Mouse (Mus musculus) lung, postnatal 0 days (tissue): ENCODE measurements around the gene Gm21981. TPM values are rescaled to one million over a fixed set of nuclear protein-coding genes. Genes with fewer than 3 reads are reported as not detected.

ENCODE experiments used
- ATAC-seq: fragments of 200-750 bp; cut with Nextera tagmentation; 2 replicates; pipeline ENCODE4 v1.8.0; 2017; ENCODE audit warnings: moderate library complexity
- DNase-seq: peaks from one replicate; pipeline ENCODE4 v3.0.0-alpha.2; 2016; ENCODE audit warnings: low spot score
- H3K27ac ChIP-seq: fragments of 300-500 bp; sonication (generic); 2 replicates; pipeline ENCODE4 v1.5.1; 2014; ENCODE audit warnings: antibody characterized with exemption, mild to moderate bottlenecking, low read length, mixed read lengths
- H3K27me3 ChIP-seq: fragments of 300-500 bp; sonication (generic); replicated peaks from 2 replicates; pipeline ENCODE4 v1.6.1; 2014; ENCODE audit warnings: low read length, mixed read lengths; ENCODE audit not compliant: insufficient read depth
- H3K36me3 ChIP-seq: fragments of 300-500 bp; sonication (generic); 2 replicates; pipeline ENCODE4 v1.6.1; 2014; ENCODE audit warnings: low read length, mixed read lengths; ENCODE audit not compliant: insufficient read depth
- H3K4me1 ChIP-seq: fragments of 300-500 bp; sonication (generic); 2 replicates; pipeline ENCODE4 v1.6.1; 2014; ENCODE audit warnings: antibody characterized with exemption, low read depth, low read length, mixed read lengths; ENCODE audit not compliant: insufficient read depth
- H3K4me2 ChIP-seq: fragments of 300-500 bp; sonication (generic); replicated peaks from 2 replicates; pipeline ENCODE4 v1.6.1; 2014; ENCODE audit warnings: low read depth, mild to moderate bottlenecking, low read length, moderate library complexity, mixed read lengths
- H3K4me3 ChIP-seq: fragments of 300-500 bp; sonication (generic); 2 replicates; pipeline ENCODE4 v1.5.1; 2014; ENCODE audit warnings: low read depth, low read length
- H3K9ac ChIP-seq: fragments of 300-500 bp; sonication (generic); replicated peaks from 2 replicates; pipeline ENCODE4 v1.6.1; 2014; ENCODE audit warnings: low read depth, mild to moderate bottlenecking
- H3K9me3 ChIP-seq: fragments of 300-500 bp; sonication (generic); 2 replicates; pipeline ENCODE4 v1.6.1; 2016; ENCODE audit warnings: low read length, mixed read lengths
- CTCF ChIP-seq: IDR thresholded peaks from 2 replicates; pipeline ENCODE4 v1.5.1; 2016; ENCODE audit warnings: antibody characterized with exemption, mild to moderate bottlenecking
- EP300 ChIP-seq: IDR thresholded peaks from 2 replicates; pipeline ENCODE4 v1.6.1; 2016; ENCODE audit warnings: antibody characterized with exemption, mild to moderate bottlenecking, control low read depth
- WGBS: fragments of 180-500 bp; shearing (Covaris S2); extraction: QIAGEN DNeasy Blood & Tissue Kit; methylation state at CpG from one replicate; pipeline ENCODE4 v1.1.7; 2014; 5-methylcytosine and 5-hydroxymethylcytosine counted together
- polyA plus RNA-seq: library from polyadenylated mRNA; unstranded; fragments of >200 nt; fragmentation: Nextera tagmentation; extraction: Ambion mirVana; gene quantifications from 2 replicates; pipeline ENCODE4 v1.2.1, GENCODE M21; 2015

Gene Gm21981
- polyA plus RNA-seq, 1 experiment from 2014 or later: 0.18 TPM

GRCm38 (mm10) chr17:47678238-47678637 is 16.0 kb downstream of the Gm21981 start:
- Histone ChIP-seq H3K9ac (no peak overlapping the region), H3K4me3 (no peak overlapping the region), H3K9me3 (no peaks in the 10 kb centered on the region), H3K27me3 (no peaks in the 10 kb centered on the region), H3K4me2 (no peak overlapping the region), H3K4me1 (no peaks in the 10 kb centered on the region; the same call in 1 of the 2 replicates), H3K36me3 (no peaks in the 10 kb centered on the region), H3K27ac (no peak overlapping the region)
- TF ChIP-seq CTCF (no peak), EP300 (no peak)
- WGBS: 65% methylated on average over 5 of the region's 5 CpGs
- DNase-seq (peak; percentile 48), ATAC-seq (peak; percentile 83)

- DNase-seq (peak; percentile 81), ATAC-seq (no peak)
- no peak overlapping the region for H3K9ac ChIP-seq
- 19% methylated on average over 9 of the region's 9 CpGs for WGBS
- peak; percentile 96 for TF ChIP-seq CTCF
- no peak for TF ChIP-seq EP300
- H3K4me3 ChIP-seq: no peak overlapping the region
- no peaks in the 10 kb centered on the region for H3K36me3 ChIP-seq
- H3K9me3 ChIP-seq: no peaks in the 10 kb centered on the region
- no peak overlapping the region for H3K4me2 ChIP-seq
- H3K4me1 ChIP-seq: peaks cover 8% of the 10 kb centered on the region; the same call in 1 of the 2 replicates
- H3K27ac ChIP-seq: no peak overlapping the region
- H3K27me3 ChIP-seq: no peaks in the 10 kb centered on the region
These were observed 17.7 kb downstream of the Gm21981 start for GRCm38 (mm10) chr17:47676581-47676980.

- peak overlapping the region; percentile 78 for H3K4me2 ChIP-seq
- no peaks in the 10 kb centered on the region for H3K9me3 ChIP-seq
- H3K4me1 ChIP-seq: peaks cover 8% of the 10 kb centered on the region; the same call in 1 of the 2 replicates
- no peak overlapping the region for H3K27ac ChIP-seq
- WGBS: 6% methylated on average over 57 of the region's 68 CpGs
- ATAC-seq (peak; percentile 92), DNase-seq (peak; percentile 91)
- H3K4me3 ChIP-seq: peak overlapping the region; percentile 31
- TF ChIP-seq EP300 (no peak), CTCF (peak; percentile 60)
- H3K9ac ChIP-seq: no peak overlapping the region
- no peaks in the 10 kb centered on the region for H3K36me3 ChIP-seq
- no peaks in the 10 kb centered on the region for H3K27me3 ChIP-seq
These were observed 21.7 kb downstream of the Gm21981 start for GRCm38 (mm10) chr17:47672311-47673111.

GRCm38 (mm10) chr17:47671988-47672310 is 22.3 kb downstream of the Gm21981 start:
- H3K4me3 ChIP-seq: peak overlapping the region; percentile 31
- no peak for DNase-seq
- 17% methylated on average over 14 of the region's 14 CpGs for WGBS
- ATAC-seq: peak; percentile 7
- no peak overlapping the region for H3K27ac ChIP-seq
- H3K4me1 ChIP-seq: peaks cover 8% of the 10 kb centered on the region; the same call in 1 of the 2 replicates
- peak overlapping the region; percentile 78 for H3K4me2 ChIP-seq
- H3K9me3 ChIP-seq: no peaks in the 10 kb centered on the region
- no peak overlapping the region for H3K9ac ChIP-seq
- TF ChIP-seq CTCF (no peak), EP300 (no peak)
- H3K27me3 ChIP-seq: no peaks in the 10 kb centered on the region
- H3K36me3 ChIP-seq: no peaks in the 10 kb centered on the region

GRCm38 (mm10) chr17:47669166-47669565 is 25.1 kb downstream of the Gm21981 start:
- no peaks in the 10 kb centered on the region for H3K9me3 ChIP-seq
- no peak for TF ChIP-seq EP300
- TF ChIP-seq CTCF: no peak
- H3K27ac ChIP-seq: no peak overlapping the region
- no peaks in the 10 kb centered on the region for H3K36me3 ChIP-seq
- DNase-seq: peak; percentile 49
- ATAC-seq: no peak
- peaks cover 8% of the 10 kb centered on the region; the same call in 1 of the 2 replicates for H3K4me1 ChIP-seq
- no peak overlapping the region for H3K9ac ChIP-seq
- H3K4me3 ChIP-seq: no peak overlapping the region
- no peaks in the 10 kb centered on the region for H3K27me3 ChIP-seq
- WGBS: 43% methylated on average over 4 of the region's 4 CpGs
- no peak overlapping the region for H3K4me2 ChIP-seq

GRCm38 (mm10) chr17:47664474-47664873 is 29.8 kb downstream of the Gm21981 start:
- no peak overlapping the region; the same call in 1 of the 2 replicates for H3K27ac ChIP-seq
- TF ChIP-seq CTCF: no peak
- peak; percentile 84 for TF ChIP-seq EP300

More at GRCm38 (mm10) chr17:47664474-47664873, 29.8 kb downstream of the Gm21981 start:
- Histone ChIP-seq H3K9ac (no peak overlapping the region), H3K4me2 (0 out of 2 replicates have a peak overlapping the region, but pooled peaks have one; percentile 11), H3K9me3 (no peaks in the 10 kb centered on the region), H3K4me3 (no peak overlapping the region), H3K4me1 (no peaks in the 10 kb centered on the region), H3K36me3 (no peaks in the 10 kb centered on the region), H3K27me3 (no peaks in the 10 kb centered on the region)
- DNase-seq (peak; percentile 87), ATAC-seq (peak; percentile 83)
- 60% methylated on average over 7 of the region's 7 CpGs for WGBS
